Mouse (Mus musculus): ENCODE measurements at regions not wholly inside any gene's neighbourhood (a gene's known extent, or its start where the extent isn't known, plus 50 kb on each side); places are given as distances from the start of the nearest gene placed in this dataset.
A peak's percentile ranks its signal among the peaks of the same experiment; 100 is the strongest.

- DNase-seq (ENCODE audit: extremely low read depth, low read depth): no peak
These were observed 164.8 kb upstream of the Dpt start for GRCm38 (mm10) chr1:164631679-164632078.

GRCm38 (mm10) chr1:164628840-164629239 lies 167.6 kb upstream of the Dpt start:
- DNase-seq (ENCODE audit: extremely low read depth, low read depth): no peak

GRCm38 (mm10) chr1:164622946-164623345 lies 164.8 kb upstream of the Atp1b1 start:
- no peak for DNase-seq (ENCODE audit: extremely low read depth, low read depth)

- no peak for DNase-seq (ENCODE audit: extremely low read depth, low read depth)
These were observed 164.3 kb upstream of the Atp1b1 start for GRCm38 (mm10) chr1:164622417-164622816.

GRCm38 (mm10) chr1:164620129-164620528 lies 162.0 kb upstream of the Atp1b1 start:
- no peak for DNase-seq (ENCODE audit: extremely low read depth, low read depth)

GRCm38 (mm10) chr1:164617871-164618270 lies 159.7 kb upstream of the Atp1b1 start:
- DNase-seq (ENCODE audit: extremely low read depth, low read depth): no peak

- DNase-seq (ENCODE audit: extremely low read depth, low read depth): no peak
These were observed 148.9 kb upstream of the Atp1b1 start for GRCm38 (mm10) chr1:164607061-164607460.

GRCm38 (mm10) chr1:164606141-164606754 lies 148.1 kb upstream of the Atp1b1 start:
- DNase-seq (ENCODE audit: extremely low read depth, low read depth): no peak

GRCm38 (mm10) chr1:164603433-164603832 lies 145.3 kb upstream of the Atp1b1 start:
- no peak for DNase-seq (ENCODE audit: extremely low read depth, low read depth)

- peak; percentile 69 for DNase-seq (ENCODE audit: extremely low read depth, low read depth)
These were observed 144.4 kb upstream of the Atp1b1 start for GRCm38 (mm10) chr1:164602568-164602967.

- no peak for DNase-seq (ENCODE audit: extremely low read depth, low read depth)
These were observed 132.1 kb upstream of the Atp1b1 start for GRCm38 (mm10) chr1:164590205-164590613.

- no peak for DNase-seq (ENCODE audit: extremely low read depth, low read depth)
These were observed 128.2 kb upstream of the Atp1b1 start for GRCm38 (mm10) chr1:164586066-164586989.

- no peak for DNase-seq (ENCODE audit: extremely low read depth, low read depth)
These were observed 118.8 kb upstream of the Atp1b1 start for GRCm38 (mm10) chr1:164576856-164577489.

- DNase-seq (ENCODE audit: extremely low read depth, low read depth): no peak
These were observed 115.5 kb upstream of the Atp1b1 start for GRCm38 (mm10) chr1:164573639-164574038.

GRCm38 (mm10) chr1:164572183-164572582 lies 114.0 kb upstream of the Atp1b1 start:
- no peak for DNase-seq (ENCODE audit: extremely low read depth, low read depth)

- no peak for DNase-seq (ENCODE audit: extremely low read depth, low read depth)
These were observed 113.4 kb upstream of the Atp1b1 start for GRCm38 (mm10) chr1:164571496-164572078.

GRCm38 (mm10) chr1:164564847-164565246 lies 106.7 kb upstream of the Atp1b1 start:
- no peak for DNase-seq (ENCODE audit: extremely low read depth, low read depth)

GRCm38 (mm10) chr1:164559546-164560228 lies 101.5 kb upstream of the Atp1b1 start:
- no peak for DNase-seq (ENCODE audit: extremely low read depth, low read depth)

- DNase-seq (ENCODE audit: extremely low read depth, low read depth): no peak
These were observed 94.5 kb upstream of the Atp1b1 start for GRCm38 (mm10) chr1:164552658-164553057.

GRCm38 (mm10) chr1:164551019-164551418 lies 92.9 kb upstream of the Atp1b1 start:
- DNase-seq (ENCODE audit: extremely low read depth, low read depth): no peak

- no peak for DNase-seq (ENCODE audit: extremely low read depth, low read depth)
These were observed 92.4 kb upstream of the Atp1b1 start for GRCm38 (mm10) chr1:164550596-164550995.
